Mouse (Mus musculus) midbrain, embryonic 14.5 days (tissue): ENCODE results near the gene Agrp. TPM values are rescaled to one million over a fixed set of nuclear protein-coding genes. Genes with fewer than 3 reads are reported as not detected.

ENCODE experiments used
- ATAC-seq: fragments of 200-750 bp; cut with Nextera tagmentation; 2 replicates; pipeline ENCODE4 v1.8.0; 2017; ENCODE audit warnings: moderate number of reproducible peaks, moderate library complexity; ENCODE audit not compliant: low FRiP score, low TSS enrichment
- DNase-seq: peaks from one replicate; pipeline ENCODE4 v3.0.0-alpha.2; 2015
- H3K27ac ChIP-seq: fragments of 300-500 bp; sonication (generic); replicated peaks from 2 replicates; pipeline ENCODE4 v1.5.1; 2014; ENCODE audit warnings: mild to moderate bottlenecking, low read depth, low read length, moderate library complexity
- H3K27me3 ChIP-seq: fragments of 300-500 bp; sonication (generic); 2 replicates; pipeline ENCODE4 v1.6.1; 2014; ENCODE audit warnings: low read length, control low read depth, mixed read lengths; ENCODE audit not compliant: control insufficient read depth, insufficient read depth
- H3K36me3 ChIP-seq: fragments of 300-500 bp; sonication (generic); 2 replicates; pipeline ENCODE4 v1.6.1; 2014; ENCODE audit warnings: low read length, control low read depth; ENCODE audit not compliant: control insufficient read depth, insufficient read depth
- H3K4me1 ChIP-seq: fragments of 300-500 bp; sonication (generic); 2 replicates; pipeline ENCODE4 v1.6.1; 2014; ENCODE audit warnings: mild to moderate bottlenecking, antibody characterized with exemption, low read length, control low read depth; ENCODE audit not compliant: control insufficient read depth, insufficient read depth
- H3K4me2 ChIP-seq: fragments of 300-500 bp; sonication (generic); 2 replicates; pipeline ENCODE4 v1.6.1; 2014; ENCODE audit warnings: mild to moderate bottlenecking, low read length, moderate library complexity
- H3K4me3 ChIP-seq: fragments of 300-500 bp; sonication (generic); replicated peaks from 2 replicates; pipeline ENCODE4 v1.5.1; 2014; ENCODE audit warnings: low read depth, low read length
- H3K9ac ChIP-seq: fragments of 300-500 bp; sonication (generic); replicated peaks from 2 replicates; pipeline ENCODE4 v1.6.1; 2014; ENCODE audit warnings: mild to moderate bottlenecking, low read length, moderate library complexity
- H3K9me3 ChIP-seq: fragments of 300-500 bp; sonication (generic); 2 replicates; pipeline ENCODE4 v1.6.1; 2016; ENCODE audit warnings: low read length, control low read depth, mixed read lengths; ENCODE audit not compliant: control insufficient read depth
- WGBS: fragments of 180-500 bp; shearing (Covaris S2); extraction: QIAGEN DNeasy Blood & Tissue Kit; methylation state at CpG from one replicate; pipeline ENCODE4 v1.1.7; 2014; 5-methylcytosine and 5-hydroxymethylcytosine counted together
- polyA plus RNA-seq: library from polyadenylated mRNA; unstranded; fragments of >200 nt; fragmentation: Nextera tagmentation; extraction: Ambion mirVana; gene quantifications from 2 replicates; pipeline ENCODE4 v1.2.1, GENCODE M21; 2014

Gene Agrp
- polyA plus RNA-seq, 1 experiment from 2014 or later = 1.1 TPM

DNA sequence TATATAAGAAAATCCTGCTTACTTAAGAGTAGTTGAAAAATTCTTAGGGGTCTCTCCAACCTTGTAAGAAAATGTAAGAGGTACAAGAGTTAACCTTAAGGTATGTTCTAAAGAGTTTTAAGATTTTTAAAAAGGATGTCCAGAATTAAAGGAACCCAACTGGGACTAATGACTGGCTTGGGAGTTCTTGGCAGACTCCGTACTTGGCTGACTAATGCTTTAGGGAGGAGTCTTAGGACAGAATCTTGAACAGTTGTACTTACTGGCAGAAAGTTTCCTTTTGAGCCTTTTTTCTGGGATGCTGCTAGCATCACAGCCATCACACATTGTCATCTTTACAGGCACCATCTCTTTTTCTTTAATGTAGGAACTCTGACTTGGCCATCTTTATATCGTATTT is 3.3 kb upstream of the Agrp start:
- H3K4me3 ChIP-seq = no peak overlapping the region
- H3K4me2 ChIP-seq = no peak overlapping the region
- peaks cover 16% of the 10 kb centered on the region for H3K36me3 ChIP-seq
- 84% methylated on average over 2 of the region's 2 CpGs for WGBS
- H3K9me3 ChIP-seq = no peaks in the 10 kb centered on the region
- ATAC-seq (no peak), DNase-seq (no peak)
- H3K4me1 ChIP-seq = peaks cover 17% of the 10 kb centered on the region
- no peaks in the 10 kb centered on the region for H3K27me3 ChIP-seq
- no peak overlapping the region for H3K9ac ChIP-seq
- no peak overlapping the region for H3K27ac ChIP-seq

DNA sequence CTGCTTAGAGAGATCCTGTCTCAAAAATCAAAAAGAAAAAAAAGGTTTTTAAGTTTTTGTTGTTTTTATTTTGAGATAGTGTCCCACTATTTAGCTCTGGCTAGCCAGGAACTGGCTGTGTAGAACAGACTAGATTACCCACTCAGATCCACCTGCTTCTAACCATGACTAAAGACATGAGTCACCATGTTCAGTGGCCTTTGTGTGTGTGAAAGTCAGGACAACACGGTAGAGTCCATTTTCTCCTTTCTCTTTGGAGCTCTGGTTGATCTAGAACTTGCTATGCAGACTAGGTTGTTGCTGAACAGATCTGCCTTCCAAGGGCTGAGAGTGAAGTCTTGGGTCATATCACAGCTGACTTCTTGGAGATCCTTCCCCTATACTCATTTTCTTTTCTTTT is 2.6 kb upstream of the Agrp start:
- Histone ChIP-seq H3K36me3 (peaks cover 10% of the 10 kb centered on the region), H3K4me3 (no peak overlapping the region), H3K27ac (no peak overlapping the region), H3K9ac (no peak overlapping the region), H3K4me1 (peaks cover 20% of the 10 kb centered on the region), H3K4me2 (no peak overlapping the region), H3K9me3 (no peaks in the 10 kb centered on the region), H3K27me3 (no peaks in the 10 kb centered on the region)
- ATAC-seq (no peak), DNase-seq (no peak)
- 67% methylated on average over 1 of the region's 1 CpGs for WGBS

DNA sequence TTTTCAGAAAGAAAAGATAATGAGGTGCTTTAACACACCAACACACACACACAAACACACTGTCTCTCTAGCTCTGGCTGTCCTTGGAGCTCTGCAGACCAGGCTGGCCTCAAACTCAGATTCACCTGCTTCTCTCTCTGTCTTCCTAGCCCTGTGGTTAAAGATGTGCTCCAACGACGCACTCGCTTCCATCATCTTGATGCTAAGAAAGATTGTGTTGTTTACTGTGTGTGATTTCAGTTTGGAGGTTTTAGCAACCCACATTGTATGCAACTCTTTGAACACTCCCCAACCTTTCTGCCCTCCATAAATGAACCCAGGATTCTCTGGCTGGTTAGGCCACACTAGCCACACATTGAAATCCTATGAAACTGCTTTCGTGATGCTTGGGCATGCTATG is 1.3 kb upstream of the Agrp start:
- DNase-seq = no peak
- H3K9ac ChIP-seq = no peak overlapping the region
- WGBS = 88% methylated on average over 4 of the region's 4 CpGs

DNA sequence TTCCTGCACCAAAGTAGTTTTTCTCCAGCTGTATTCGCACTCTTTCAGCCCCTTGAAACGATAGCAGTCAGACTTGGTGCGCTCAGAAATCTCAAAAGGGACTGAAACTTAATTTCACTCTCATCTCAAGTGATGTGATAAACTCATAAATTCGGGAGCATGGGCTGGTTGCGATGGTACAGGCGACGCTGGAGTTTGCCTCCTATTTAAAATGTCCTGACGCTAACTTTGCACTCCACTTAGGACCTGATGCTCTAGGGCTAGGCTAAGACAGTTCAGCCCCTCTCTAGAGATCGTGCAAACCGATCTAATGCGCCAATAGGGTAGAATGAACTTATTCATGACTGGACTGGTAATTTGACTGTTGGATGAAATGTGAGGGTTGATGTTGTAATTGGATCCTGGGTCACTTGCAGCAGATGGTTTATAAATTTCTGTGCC is 428 bp upstream of the Agrp start:
- Histone ChIP-seq H3K36me3 (0 out of 2 replicates have a peak, but pooled peaks cover 4% of the 10 kb centered on the region), H3K9me3 (no peaks in the 10 kb centered on the region), H3K4me1 (peaks cover 20% of the 10 kb centered on the region), H3K4me3 (peak overlapping the region; percentile 94), H3K27ac (peak overlapping the region; percentile 99), H3K27me3 (no peaks in the 10 kb centered on the region), H3K4me2 (peak overlapping the region; percentile 88), H3K9ac (peak overlapping the region; percentile 99)
- ATAC-seq (no peak), DNase-seq (peak; percentile 51)
- under 1% methylated on average over 11 of the region's 11 CpGs for WGBS

More for the DNA sequence above, 1.3 kb upstream of the Agrp start:
- Histone ChIP-seq H3K4me2 (peak overlapping the region; percentile 88), H3K9me3 (no peaks in the 10 kb centered on the region), H3K27me3 (no peaks in the 10 kb centered on the region), H3K27ac (no peak overlapping the region), H3K4me1 (peaks cover 20% of the 10 kb centered on the region), H3K36me3 (peaks cover 4% of the 10 kb centered on the region; the same call in 1 of the 2 replicates), H3K4me3 (peak overlapping the region; percentile 94; the same call in 1 of the 2 replicates)
- no peak for ATAC-seq

DNA sequence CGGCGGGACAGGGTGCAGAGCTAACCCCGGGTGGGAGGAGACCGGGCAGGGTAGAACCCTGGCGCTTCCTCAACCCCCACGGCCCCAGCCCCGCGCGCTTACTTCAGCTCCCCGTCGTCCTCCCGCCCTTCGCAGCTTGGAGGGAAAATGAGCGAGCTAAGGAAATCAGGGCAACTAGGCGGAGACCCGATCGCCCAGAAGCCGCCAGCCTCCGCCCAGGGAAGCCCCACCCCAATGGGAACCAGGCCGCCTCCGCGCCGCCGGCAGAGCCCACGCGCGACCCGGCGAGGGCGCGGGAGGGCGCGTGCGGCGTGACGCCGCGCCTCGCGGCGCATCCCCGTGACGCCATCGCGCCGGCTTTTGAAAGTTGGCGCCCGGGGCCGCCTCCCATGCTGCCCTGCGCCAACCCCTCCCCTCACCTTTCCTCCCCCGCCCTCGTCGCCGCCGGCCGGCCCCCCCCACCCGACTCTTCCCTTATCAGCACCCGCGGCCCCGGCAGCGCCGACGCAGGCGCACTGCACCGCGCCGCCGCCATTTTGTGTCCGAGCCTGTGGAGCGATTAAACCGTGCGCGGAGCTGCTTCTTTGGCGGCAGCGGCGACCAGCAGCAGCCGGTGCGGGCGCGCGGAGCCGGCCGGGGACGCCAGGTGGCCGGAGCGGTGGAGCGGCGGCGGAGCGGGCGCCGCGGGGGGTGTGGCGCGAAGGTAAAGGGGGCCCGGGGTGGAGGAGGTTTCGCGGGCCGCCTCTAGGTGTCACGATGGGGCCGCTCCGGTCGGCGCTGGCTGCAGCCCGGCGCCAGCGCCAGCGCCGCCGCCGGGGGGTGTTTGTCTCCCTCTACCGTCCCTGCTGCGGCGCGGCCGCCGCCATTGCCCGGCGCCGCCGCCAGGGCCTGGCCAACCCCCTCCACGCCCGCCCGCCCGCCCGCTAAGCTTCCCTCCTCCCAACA is 903 bp downstream of the Agrp start, which contains the start of gene Ctcf:
Gene Ctcf, plus strand, starts transcription at position 551 of the 945 bp plus-strand sequence.
- H3K9me3 ChIP-seq = no peaks in the 10 kb centered on the region
- DNase-seq (peak; percentile 97), ATAC-seq (peak; percentile 93)
- 0 out of 2 replicates have a peak, but pooled peaks cover 6% of the 10 kb centered on the region for H3K36me3 ChIP-seq
- H3K4me2 ChIP-seq = peak within 1 kb of the TSS; percentile 88
- peak within 1 kb of the TSS; percentile 99 for H3K9ac ChIP-seq
- peaks cover 20% of the 10 kb centered on the region for H3K4me1 ChIP-seq
- WGBS = under 1% methylated on average over 106 of the region's 126 CpGs
- H3K27me3 ChIP-seq = no peaks in the 10 kb centered on the region
- H3K4me3 ChIP-seq = peak within 1 kb of the TSS; percentile 94
- peak within 1 kb of the TSS; percentile 99 for H3K27ac ChIP-seq

DNA sequence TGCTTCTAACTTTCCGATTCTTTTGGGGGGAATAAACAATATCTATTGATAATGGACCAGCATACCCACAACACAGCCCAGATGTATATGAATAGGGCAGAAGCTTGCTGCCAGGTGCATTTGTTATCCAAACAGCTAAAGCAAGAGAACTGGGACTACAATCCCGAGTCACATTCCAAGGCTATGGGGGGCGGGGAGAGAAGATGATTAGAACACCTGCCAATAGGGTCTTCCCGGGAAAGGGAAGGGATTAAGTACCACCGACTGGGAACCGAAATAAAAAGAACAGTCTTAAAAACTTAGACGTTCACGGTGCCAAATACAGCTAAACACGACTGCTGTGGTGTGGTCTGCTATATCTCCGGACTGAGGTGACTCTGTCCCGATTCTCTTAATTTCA is 1.7 kb downstream of the Agrp start:
- DNase-seq = no peak
- peak overlapping the region; percentile 99 for H3K9ac ChIP-seq
- ATAC-seq = no peak
- WGBS = 3% methylated on average over 11 of the region's 11 CpGs
- H3K9me3 ChIP-seq = no peaks in the 10 kb centered on the region
- 0 out of 2 replicates have a peak overlapping the region, but pooled peaks have one; percentile 99 for H3K27ac ChIP-seq
- peaks cover 20% of the 10 kb centered on the region for H3K4me1 ChIP-seq
- peak overlapping the region; percentile 94 for H3K4me3 ChIP-seq
- no peaks in the 10 kb centered on the region for H3K27me3 ChIP-seq
- H3K4me2 ChIP-seq = peak overlapping the region; percentile 88
- H3K36me3 ChIP-seq = 0 out of 2 replicates have a peak, but pooled peaks cover 6% of the 10 kb centered on the region

DNA sequence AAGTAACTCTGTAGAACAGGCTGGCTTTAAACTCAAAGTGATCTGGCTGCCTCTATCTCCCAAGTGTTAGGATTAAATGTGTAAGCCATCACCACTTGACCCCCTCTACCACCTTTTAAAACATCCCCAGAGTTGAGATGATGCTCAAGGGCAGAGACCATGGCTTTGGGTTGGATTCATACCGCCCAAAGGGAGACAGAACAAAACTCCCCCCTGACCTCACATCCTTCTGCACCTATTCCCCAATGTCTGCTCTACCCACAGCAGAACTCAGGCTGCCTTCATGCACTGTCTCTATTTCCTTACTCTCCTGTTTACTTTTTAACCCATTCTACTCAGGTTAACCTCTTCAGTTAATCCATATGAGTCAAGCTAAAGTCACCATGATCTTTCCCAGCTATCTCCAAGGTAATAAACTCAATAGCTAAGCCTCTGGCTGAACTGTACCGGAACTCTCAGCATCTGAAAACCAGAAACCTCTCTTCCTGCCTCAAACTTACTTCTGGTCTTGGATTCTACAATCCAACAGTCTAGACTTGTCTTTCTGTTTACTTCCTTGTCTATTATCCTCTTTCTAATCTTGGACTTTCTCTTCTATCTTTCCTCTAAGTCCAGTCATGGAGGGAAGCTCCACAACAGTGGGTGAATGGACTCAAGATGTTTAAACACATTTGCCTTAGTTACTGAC is 2.3 kb downstream of the Agrp start:
- Histone ChIP-seq H3K27ac (no peak overlapping the region), H3K9ac (no peak overlapping the region), H3K4me1 (peaks cover 20% of the 10 kb centered on the region), H3K36me3 (0 out of 2 replicates have a peak, but pooled peaks cover 6% of the 10 kb centered on the region), H3K4me2 (peak overlapping the region; percentile 88), H3K4me3 (0 out of 2 replicates have a peak overlapping the region, but pooled peaks have one; percentile 94), H3K9me3 (no peaks in the 10 kb centered on the region), H3K27me3 (no peaks in the 10 kb centered on the region)
- WGBS = 85% methylated on average over 2 of the region's 2 CpGs
- no peak for ATAC-seq
- DNase-seq = no peak

DNA sequence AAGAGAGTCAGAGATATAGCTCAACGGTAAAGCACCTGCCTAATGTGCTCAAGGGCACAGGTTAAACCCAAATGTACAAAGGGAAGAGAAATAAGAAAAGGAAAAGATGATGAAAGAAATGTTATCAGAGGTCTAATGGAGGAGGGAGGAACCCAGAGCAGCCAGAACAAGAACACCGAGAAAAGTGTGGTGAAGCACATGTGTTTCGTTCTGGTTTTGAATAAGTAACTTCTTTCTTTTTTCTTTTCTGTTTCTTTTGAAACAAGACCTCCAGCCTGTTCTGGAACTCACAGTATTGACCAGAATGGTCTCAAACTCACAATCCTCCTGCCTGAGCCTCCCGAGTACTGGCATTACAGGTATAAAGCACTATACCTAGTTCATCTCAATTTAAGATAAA is 7.9 kb downstream of the Agrp start:
- no peak overlapping the region for H3K4me2 ChIP-seq
- ATAC-seq (no peak), DNase-seq (no peak)
- WGBS = 93% methylated on average over 4 of the region's 4 CpGs
- H3K4me3 ChIP-seq = no peak overlapping the region
- no peak overlapping the region for H3K27ac ChIP-seq
- no peaks in the 10 kb centered on the region for H3K9me3 ChIP-seq
- H3K36me3 ChIP-seq = 0 out of 2 replicates have a peak, but pooled peaks cover 2% of the 10 kb centered on the region
- no peak overlapping the region for H3K9ac ChIP-seq
- no peaks in the 10 kb centered on the region for H3K27me3 ChIP-seq
- H3K4me1 ChIP-seq = no peaks in the 10 kb centered on the region
